In the genomic region with DNA sequence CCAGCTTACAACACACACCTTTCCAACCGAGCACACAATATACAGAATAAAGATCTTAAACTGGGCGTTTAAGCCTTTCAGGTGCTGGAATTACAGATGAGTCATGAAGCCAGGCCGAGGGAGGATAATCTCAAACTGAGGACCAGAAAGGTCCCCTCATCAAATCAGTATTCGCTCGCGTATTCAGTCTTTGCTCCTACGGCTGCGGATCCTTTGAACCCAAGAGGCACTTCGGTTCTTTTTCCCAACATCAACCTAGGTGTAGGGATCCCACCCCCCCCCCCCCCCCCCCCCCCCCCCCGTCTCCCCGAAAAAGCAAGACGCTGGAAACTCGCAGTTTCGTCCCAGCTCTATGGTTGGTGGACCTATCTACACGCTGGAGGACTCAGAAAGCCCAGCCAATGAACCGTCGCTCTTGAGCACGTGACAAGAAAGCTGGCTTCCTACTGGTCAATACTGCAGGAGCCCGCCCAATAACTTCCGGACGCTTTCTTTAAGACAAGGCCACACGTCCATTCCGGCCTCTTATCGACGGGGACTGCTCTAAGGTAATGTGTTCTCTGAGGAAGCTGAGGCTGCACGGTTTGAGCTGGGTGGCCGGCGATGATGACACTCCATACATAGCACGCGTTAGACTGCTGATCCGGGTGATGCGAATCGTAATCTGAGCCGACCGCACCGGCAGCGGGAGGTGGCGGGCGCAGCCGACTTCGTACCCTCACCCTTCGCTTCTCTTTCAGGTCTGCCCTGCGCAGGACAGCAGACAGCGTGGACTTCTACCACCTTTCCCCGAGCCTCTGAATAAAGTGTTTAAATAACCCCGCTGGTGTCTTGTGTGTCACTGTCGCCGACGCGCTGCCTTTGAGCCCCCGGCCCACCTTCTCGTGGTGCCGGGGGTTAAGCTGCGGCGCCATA, we compare ENCODE assay signal across 8 mouse cellular contexts. TPM values are rescaled to one million over a fixed set of nuclear protein-coding genes. Genes with fewer than 3 reads are reported as not detected.
DNase-seq lines count a peak whose midpoint lies in the region; ATAC-seq lines count a peak whose summit lies in the region.

No protein-coding gene starts in this region.

- H3K27ac ChIP-seq in heart, embryonic 10.5 days, result peak overlapping the region; percentile 99
- H3K27ac ChIP-seq in kidney, embryonic 15.5 days, result peak overlapping the region; percentile 98

- ATAC-seq in erythroblast, adult 5-6 weeks (replicated peaks; ENCODE audit: low FRiP score, poor library complexity, severe bottlenecking), result peak; percentile 99
- peak; percentile 98 for ATAC-seq in kidney, embryonic 15.5 days (replicated peaks; ENCODE audit: low FRiP score)
- peak; percentile 97 for ATAC-seq in monocyte, adult 5-6 weeks (replicated peaks; ENCODE audit: insufficient number of reproducible peaks, low FRiP score, low TSS enrichment, poor library complexity, severe bottlenecking)

- under 1% methylated on average over 54 of the region's 55 CpGs for WGBS in heart, embryonic 10.5 days
- WGBS in kidney, embryonic 15.5 days, result under 1% methylated on average over 55 of the region's 55 CpGs

- peak overlapping the region; percentile 89 for H3K4me3 ChIP-seq in heart, embryonic 10.5 days
- peak overlapping the region; percentile 86 for H3K4me3 ChIP-seq in kidney, embryonic 15.5 days (replicated peaks)

- H3K27me3 ChIP-seq in heart, embryonic 10.5 days (ENCODE audit: insufficient read depth, poor library complexity, severe bottlenecking), result no peaks in the 10 kb centered on the region
- no peaks in the 10 kb centered on the region for H3K27me3 ChIP-seq in kidney, embryonic 15.5 days

- 0 out of 2 replicates have a peak, but pooled peaks cover 2% of the 10 kb centered on the region for H3K36me3 ChIP-seq in heart, embryonic 10.5 days
- H3K36me3 ChIP-seq in kidney, embryonic 15.5 days, result no peaks in the 10 kb centered on the region

- peak overlapping the region; percentile 90 for H3K9ac ChIP-seq in kidney, embryonic 15.5 days

- peaks cover 4% of the 10 kb centered on the region; the same call in 1 of the 2 replicates for H3K4me1 ChIP-seq in heart, embryonic 10.5 days
- H3K4me1 ChIP-seq in kidney, embryonic 15.5 days, result peaks cover 15% of the 10 kb centered on the region

- H3K4me2 ChIP-seq in kidney, embryonic 15.5 days, result peak overlapping the region; percentile 66

- H3K9me3 ChIP-seq in heart, embryonic 10.5 days, result no peaks in the 10 kb centered on the region
- no peaks in the 10 kb centered on the region for H3K9me3 ChIP-seq in kidney, embryonic 15.5 days (replicated peaks)

- DNase-seq in B cell, adult 2 months, result peak; percentile 89 to 90
- peak; percentile 100 for DNase-seq in brain, adult 2 months (ENCODE audit: low read depth, low spot score)
- DNase-seq in heart, embryonic 10.5 days (ENCODE audit: low spot score), result peak; percentile 99
- peak; percentile 93 for DNase-seq in liver
- peak; percentile 91 to 93 for DNase-seq in spleen, postnatal 4 days (ENCODE audit: low spot score in 2 of 2)

RNA-seq across cellular contexts. Expression of a gene that starts 13.0 kb away (rescaled TPM):
- 7.9 and 11.1 TPM in 2 replicates for total RNA-seq in erythroblast, adult 5-6 weeks (2015; ENCODE audit: low replicate concordance)
- total RNA-seq in erythroblast, adult 5-6 weeks (2017; ENCODE audit: low replicate concordance), result 23.8 and 25.6 TPM in 2 replicates
- polyA plus RNA-seq in heart, embryonic 10.5 days (2016; fragmentation: Nextera tagmentation; extraction: Ambion mirVana), result 5.3 and 5.5 TPM in 2 replicates
- 6.6 and 7.0 TPM in 2 replicates for polyA plus RNA-seq in kidney, embryonic 15.5 days (2015; fragmentation: Nextera tagmentation; extraction: Ambion mirVana)
- total RNA-seq in monocyte, adult 5-6 weeks (2017), result 27.8 to 71.5 TPM (median 30.5 TPM) in 3 replicates

Comparison
In these comparisons a context has a peak if more than half of its experiments do, and no peak if none do; other contexts are left out.
1. Peak in every context shown above with its lines: DNase-seq, ATAC-seq, H3K4me3 ChIP-seq and H3K27ac ChIP-seq.